Mouse (Mus musculus): ENCODE measurements around the gene Fhdc1. TPM values are rescaled to one million over a fixed set of nuclear protein-coding genes. Genes with fewer than 3 reads are reported as not detected.

Gene Fhdc1
- polyA plus RNA-seq, 1 experiment, result not detected

DNA sequence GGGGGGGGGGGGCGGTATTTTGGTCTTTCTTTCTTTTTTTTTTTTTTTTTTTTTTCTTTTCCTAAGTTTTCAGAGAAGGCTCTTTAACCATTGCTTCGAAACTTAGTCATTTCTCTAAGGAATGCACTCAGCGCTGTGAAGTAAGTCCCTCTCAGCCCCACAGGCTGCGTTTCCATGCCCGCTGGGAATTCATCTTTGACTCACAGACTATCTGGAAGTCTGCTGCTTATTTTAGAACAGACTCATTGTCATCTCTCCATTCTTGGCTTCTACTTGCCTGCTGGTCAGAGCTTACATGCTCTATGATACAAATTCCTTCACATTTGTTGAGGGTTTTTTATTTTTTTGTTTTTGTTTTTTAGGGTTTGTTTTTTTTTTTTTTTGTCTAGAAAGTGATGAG is 76.8 kb downstream of the Fhdc1 start:
- WGBS, result 32% methylated on average over 5 of the region's 5 CpGs
- Histone ChIP-seq H3K27ac (ENCODE audit: insufficient read depth, low read depth, low read length) (no peak overlapping the region), H3K4me3 (ENCODE audit: insufficient read depth, low read depth, low read length) (no peak overlapping the region), H3K4me1 (ENCODE audit: control insufficient read depth, insufficient read depth, low read length) (peaks cover 15% of the 10 kb centered on the region)
- TF ChIP-seq CTCF (IDR thresholded peaks at IDR 0.05; ENCODE audit: insufficient read depth, low read depth, low read length), result no peak
- no peak for TF ChIP-seq POLR2A (IDR thresholded peaks at IDR 0.05; ENCODE audit: insufficient read depth, low read depth, low read length)

DNA sequence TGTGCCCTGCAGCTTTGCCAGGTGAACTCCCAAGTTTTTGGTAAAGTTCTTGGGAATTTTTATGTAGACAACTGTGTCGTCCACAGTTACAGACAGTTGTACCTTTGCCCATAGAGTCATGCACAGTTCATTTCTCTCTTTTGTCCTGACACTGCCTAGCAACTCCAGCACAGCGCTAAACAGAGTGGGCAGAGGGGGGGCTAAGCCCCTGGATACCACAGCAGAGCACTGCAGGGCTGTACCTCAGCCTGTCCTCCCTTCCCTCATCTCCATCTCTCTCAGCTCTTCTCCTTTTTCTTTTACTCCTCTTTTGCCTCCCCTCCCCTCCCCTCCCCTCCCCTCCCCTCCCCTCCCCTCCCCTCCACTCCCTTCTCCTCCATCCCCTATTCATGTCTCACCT is 77.5 kb downstream of the Fhdc1 start:
- TF ChIP-seq CTCF (IDR thresholded peaks at IDR 0.05; ENCODE audit: insufficient read depth, low read depth, low read length) (no peak), POLR2A (IDR thresholded peaks at IDR 0.05; ENCODE audit: insufficient read depth, low read depth, low read length) (no peak)
- WGBS, result 41% methylated on average over 2 of the region's 2 CpGs
- Histone ChIP-seq H3K4me1 (ENCODE audit: control insufficient read depth, insufficient read depth, low read length) (peaks cover 15% of the 10 kb centered on the region), H3K27ac (ENCODE audit: insufficient read depth, low read depth, low read length) (no peak overlapping the region), H3K4me3 (ENCODE audit: insufficient read depth, low read depth, low read length) (no peak overlapping the region)

DNA sequence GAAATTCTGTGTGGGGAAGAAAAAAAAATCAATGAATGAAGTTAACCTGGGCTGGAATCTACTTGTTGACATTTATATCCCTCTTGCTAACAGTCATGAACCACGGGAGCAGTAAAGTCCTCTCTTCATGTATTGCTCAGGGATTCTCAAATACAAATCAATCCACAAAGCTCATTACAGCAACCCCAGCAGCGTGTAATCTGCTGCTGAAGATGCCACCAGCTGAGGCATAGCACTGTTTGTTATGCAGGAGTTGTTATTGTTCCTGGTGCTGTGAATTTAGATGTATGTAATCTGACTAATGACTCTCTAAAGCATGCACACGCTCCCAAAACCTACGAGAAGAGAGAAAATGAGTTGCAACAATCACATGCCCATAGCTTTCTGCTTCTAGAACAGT is 82.3 kb downstream of the Fhdc1 start:
- TF ChIP-seq POLR2A (IDR thresholded peaks at IDR 0.05; ENCODE audit: insufficient read depth, low read depth, low read length) (no peak), CTCF (IDR thresholded peaks at IDR 0.05; ENCODE audit: insufficient read depth, low read depth, low read length) (no peak)
- H3K4me3 ChIP-seq (ENCODE audit: insufficient read depth, low read depth, low read length), result no peak overlapping the region
- 61% methylated on average over 4 of the region's 4 CpGs for WGBS
- no peak overlapping the region for H3K27ac ChIP-seq (ENCODE audit: insufficient read depth, low read depth, low read length)
- no peaks in the 10 kb centered on the region for H3K4me1 ChIP-seq (ENCODE audit: control insufficient read depth, insufficient read depth, low read length)

DNA sequence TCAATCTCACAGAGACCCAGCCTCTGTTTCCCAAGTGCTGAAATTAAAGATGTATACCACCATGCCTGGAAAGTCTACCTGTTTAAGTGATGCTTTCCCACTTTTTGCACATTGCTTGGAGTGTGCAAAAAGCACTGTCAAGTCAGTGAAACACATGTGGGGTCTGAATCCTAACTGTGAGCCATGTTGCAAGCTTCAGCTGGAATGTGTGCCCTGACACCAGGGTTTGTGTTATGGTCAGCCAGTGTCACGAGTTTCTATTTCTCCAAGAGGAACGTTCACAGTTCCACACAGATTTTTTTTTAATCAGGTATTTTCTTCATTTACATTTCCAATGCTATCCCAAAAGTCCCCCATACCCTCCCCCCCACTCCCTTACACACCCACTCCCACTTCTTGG is 84.0 kb downstream of the Fhdc1 start:
- Histone ChIP-seq H3K4me1 (ENCODE audit: control insufficient read depth, insufficient read depth, low read length) (no peaks in the 10 kb centered on the region), H3K4me3 (ENCODE audit: insufficient read depth, low read depth, low read length) (no peak overlapping the region), H3K27ac (ENCODE audit: insufficient read depth, low read depth, low read length) (no peak overlapping the region)
- 97% methylated on average over 2 of the region's 2 CpGs for WGBS
- TF ChIP-seq CTCF (IDR thresholded peaks at IDR 0.05; ENCODE audit: insufficient read depth, low read depth, low read length) (no peak), POLR2A (IDR thresholded peaks at IDR 0.05; ENCODE audit: insufficient read depth, low read depth, low read length) (no peak)

DNA sequence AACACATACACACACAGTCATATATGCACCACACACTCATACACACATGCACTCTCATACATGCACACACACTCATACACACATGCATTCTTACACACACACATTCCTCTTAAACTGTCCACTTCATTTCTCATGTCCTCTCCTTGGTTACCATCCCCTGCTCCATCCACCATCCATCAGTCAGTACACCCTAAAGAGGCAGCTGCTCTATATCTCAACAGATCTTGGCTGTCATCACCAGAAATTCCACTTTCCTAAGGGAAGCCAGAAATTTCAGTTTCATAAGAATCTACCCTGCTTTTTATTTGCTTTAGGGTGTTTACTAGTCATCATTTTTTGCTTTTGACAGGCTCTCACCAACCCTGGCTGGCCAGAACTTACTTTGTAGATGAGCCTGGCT is 84.4 kb downstream of the Fhdc1 start:
- Histone ChIP-seq H3K4me3 (ENCODE audit: insufficient read depth, low read depth, low read length) (no peak overlapping the region), H3K27ac (ENCODE audit: insufficient read depth, low read depth, low read length) (no peak overlapping the region)
- TF ChIP-seq CTCF (IDR thresholded peaks at IDR 0.05; ENCODE audit: insufficient read depth, low read depth, low read length) (no peak), POLR2A (IDR thresholded peaks at IDR 0.05; ENCODE audit: insufficient read depth, low read depth, low read length) (no peak)

DNA sequence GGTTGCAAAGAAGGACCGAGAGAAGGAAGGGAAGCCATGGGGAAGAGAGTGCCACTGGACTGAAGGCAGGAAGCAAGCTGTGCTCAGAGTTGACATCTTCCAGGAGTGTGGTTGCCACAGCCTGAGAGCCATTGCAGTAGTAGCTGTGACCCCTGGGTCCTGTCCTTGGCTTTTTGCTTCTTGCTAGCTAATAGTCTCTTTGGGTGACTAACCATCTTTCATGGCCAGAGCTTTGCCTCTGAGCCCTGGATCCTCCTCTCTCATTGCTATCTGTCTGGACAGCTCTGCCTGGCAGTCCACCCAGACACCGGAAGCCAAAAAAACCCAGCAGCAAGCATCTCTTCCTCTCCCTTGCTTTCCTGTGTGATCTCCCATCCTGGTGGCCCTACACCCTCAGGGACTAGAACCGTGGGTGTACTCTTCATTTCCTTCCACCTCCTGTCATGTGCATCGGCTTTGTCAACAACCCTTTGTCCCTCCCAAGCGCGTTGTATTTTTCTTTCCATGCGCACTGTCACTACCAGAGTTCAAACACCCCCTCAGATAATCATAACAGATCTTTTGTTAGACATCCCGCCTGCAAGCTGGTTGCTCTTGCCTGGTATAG is 85.3 kb downstream of the Fhdc1 start:
- Histone ChIP-seq H3K4me3 (ENCODE audit: insufficient read depth, low read depth, low read length) (no peak overlapping the region), H3K27ac (ENCODE audit: insufficient read depth, low read depth, low read length) (no peak overlapping the region), H3K4me1 (ENCODE audit: control insufficient read depth, insufficient read depth, low read length) (no peaks in the 10 kb centered on the region)
- TF ChIP-seq CTCF (IDR thresholded peaks at IDR 0.05; ENCODE audit: insufficient read depth, low read depth, low read length), result no peak
- no peak for TF ChIP-seq POLR2A (IDR thresholded peaks at IDR 0.05; ENCODE audit: insufficient read depth, low read depth, low read length)
- WGBS, result 81% methylated on average over 8 of the region's 8 CpGs

More for the DNA sequence above, 84.4 kb downstream of the Fhdc1 start:
- H3K4me1 ChIP-seq (ENCODE audit: control insufficient read depth, insufficient read depth, low read length), result no peaks in the 10 kb centered on the region

Other genes with a start within 250 kb of the Fhdc1 start
- 128 TPM in 1 of 2 replicates, not detected in the other for gene Trim2, start 173.6 kb downstream of the Fhdc1 start, polyA plus RNA-seq (2012; ENCODE audit: insufficient read depth, insufficient read length, low replicate concordance, missing spikeins)
- gene Arfip1, start 102.2 kb upstream of the Fhdc1 start, polyA plus RNA-seq (2012; ENCODE audit: insufficient read depth, insufficient read length, low replicate concordance, missing spikeins), result not detected in 2 replicates
- not detected in 2 replicates for gene Tigd4, start 113.1 kb upstream of the Fhdc1 start, polyA plus RNA-seq (2012; ENCODE audit: insufficient read depth, insufficient read length, low replicate concordance, missing spikeins)
- gene Tmem154, start 185.8 kb upstream of the Fhdc1 start, polyA plus RNA-seq (2012; ENCODE audit: insufficient read depth, insufficient read length, low replicate concordance, missing spikeins), result not detected in 2 replicates